Comparison of ENCODE assay signal across 35 mouse cellular contexts in the genomic region with DNA sequence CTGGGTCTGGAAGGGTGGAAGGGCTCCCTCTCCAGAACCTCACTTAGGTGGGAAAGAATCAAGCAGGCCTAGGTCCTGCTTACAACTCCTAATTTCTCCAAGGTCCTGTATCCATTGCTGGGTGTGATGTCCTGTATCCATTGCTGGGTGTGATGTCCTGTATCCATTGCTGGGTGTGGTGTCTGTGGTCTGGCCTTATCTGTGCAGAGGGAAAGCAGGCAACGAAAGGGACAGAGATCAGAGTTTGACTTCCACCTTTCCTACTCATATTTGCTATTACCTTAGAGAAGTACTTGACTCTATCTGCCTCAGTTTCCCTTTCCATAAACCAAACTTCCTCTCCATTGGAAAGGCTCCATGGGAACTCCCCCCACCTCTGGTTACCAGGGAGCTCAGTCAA. TPM values are rescaled to one million over a fixed set of nuclear protein-coding genes. Genes with fewer than 3 reads are reported as not detected.
A peak's percentile ranks its signal among the peaks of the same experiment; 100 is the strongest.
DNase-seq lines count a peak whose midpoint lies in the region; ATAC-seq and TF ChIP-seq lines count a peak whose summit lies in the region.
"Had no signal": no experiment of that assay in that cellular context is flagged by ENCODE, and none has a peak within 500 bp of the region (broad histone marks: within the 10 kb centered on the region; RNA-seq: fewer than 3 reads in every experiment).

No protein-coding gene starts in this region.

- no peaks in the 10 kb centered on the region for H3K36me3 ChIP-seq in hindbrain, embryonic 10.5 days
- H3K36me3 ChIP-seq in hindbrain, embryonic 16.5 days (ENCODE audit: control insufficient read depth, insufficient read depth, low read length) = no peaks in the 10 kb centered on the region
- no peaks in the 10 kb centered on the region for H3K36me3 ChIP-seq in lung, postnatal 0 days (ENCODE audit: insufficient read depth, low read length)
- H3K36me3 ChIP-seq: embryonic facial prominence, embryonic 10.5 days; embryonic facial prominence, embryonic 15.5 days; hindbrain, embryonic 13.5 days; limb, embryonic 10.5 days; limb, embryonic 15.5 days had no signal

- no peaks in the 10 kb centered on the region for H3K27me3 ChIP-seq in hindbrain, embryonic 10.5 days (ENCODE audit: insufficient read depth, poor library complexity, severe bottlenecking)
- no peaks in the 10 kb centered on the region for H3K27me3 ChIP-seq in hindbrain, embryonic 16.5 days (replicated peaks; ENCODE audit: control insufficient read depth, insufficient read depth, low read length)
- H3K27me3 ChIP-seq in lung, postnatal 0 days (replicated peaks; ENCODE audit: insufficient read depth, low read length) = no peaks in the 10 kb centered on the region
- H3K27me3 ChIP-seq: embryonic facial prominence, embryonic 15.5 days; forebrain, embryonic 13.5 days; limb, embryonic 15.5 days had no signal

- no peak overlapping the region for H3K4me3 ChIP-seq in hindbrain, embryonic 10.5 days
- no peak overlapping the region for H3K4me3 ChIP-seq in hindbrain, embryonic 16.5 days (ENCODE audit: low read length)
- H3K4me3 ChIP-seq in lung, postnatal 0 days (ENCODE audit: low read depth, low read length) = no peak overlapping the region
- H3K4me3 ChIP-seq: embryonic facial prominence, embryonic 10.5 days; embryonic facial prominence, embryonic 15.5 days; forebrain, embryonic 13.5 days; hindbrain, embryonic 13.5 days; limb, embryonic 10.5 days; limb, embryonic 15.5 days had no signal

- no peak overlapping the region for H3K9ac ChIP-seq in hindbrain, embryonic 16.5 days (ENCODE audit: low read depth, low read length)
- no peak overlapping the region for H3K9ac ChIP-seq in lung, postnatal 0 days (replicated peaks; ENCODE audit: low read depth)
- H3K9ac ChIP-seq: embryonic facial prominence, embryonic 15.5 days; forebrain, embryonic 13.5 days; hindbrain, embryonic 13.5 days; limb, embryonic 15.5 days had no signal

- no peaks in the 10 kb centered on the region for H3K9me3 ChIP-seq in hindbrain, embryonic 10.5 days
- H3K9me3 ChIP-seq in hindbrain, embryonic 16.5 days (ENCODE audit: control insufficient read depth, low read length) = no peaks in the 10 kb centered on the region
- H3K9me3 ChIP-seq in lung, postnatal 0 days (ENCODE audit: low read length) = no peaks in the 10 kb centered on the region
- H3K9me3 ChIP-seq: embryonic facial prominence, embryonic 10.5 days; embryonic facial prominence, embryonic 15.5 days; forebrain, embryonic 13.5 days; G1E; hindbrain, embryonic 13.5 days; limb, embryonic 10.5 days; limb, embryonic 15.5 days had no signal

- DNase-seq in hindbrain, embryonic 10.5 days (ENCODE audit: low spot score) = no peak
- DNase-seq in lung, postnatal 0 days (ENCODE audit: low spot score) = no peak
- no peak for DNase-seq in lung, postnatal 4 days
- peak; percentile 50 for DNase-seq in MEL-GATA-1-ER (ENCODE audit: extremely low read depth, low read depth)
- no peak for DNase-seq in spleen, adult 12 weeks (ENCODE audit: low spot score)
- DNase-seq: adrenal gland, adult 2 months; adrenal gland, postnatal 36 days; cerebellum, adult 8-10 months; cerebellum, postnatal 25 days; gastrocnemius, postnatal 25 days; heart, adult 11 months; heart, postnatal 36 days; kidney, adult 8-10 months; kidney, postnatal 4 days; lung, adult 18-20 months; lung, postnatal 10 days; midbrain, embryonic 14.5 days; thymus, postnatal 4 days had no signal

- H3K27ac ChIP-seq in hindbrain, embryonic 10.5 days = peak overlapping the region; percentile 50
- no peak overlapping the region for H3K27ac ChIP-seq in hindbrain, embryonic 16.5 days (ENCODE audit: low read depth, low read length)
- H3K27ac ChIP-seq in lung, postnatal 0 days (ENCODE audit: low read length) = no peak overlapping the region
- H3K27ac ChIP-seq: embryonic facial prominence, embryonic 10.5 days; embryonic facial prominence, embryonic 15.5 days; forebrain, embryonic 13.5 days; hindbrain, embryonic 13.5 days; kidney, postnatal 0 days; limb, embryonic 10.5 days; limb, embryonic 15.5 days had no signal

- ATAC-seq in hindbrain, embryonic 16.5 days = no peak
- ATAC-seq in lung, postnatal 0 days = no peak
- 0 out of 2 replicates have a peak, but pooled peaks have one; percentile 43 for ATAC-seq in megakaryocyte-erythroid progenitor cell, adult 5-6 weeks (replicated peaks; ENCODE audit: low FRiP score, low TSS enrichment, poor library complexity, severe bottlenecking)
- ATAC-seq: forebrain, embryonic 13.5 days had no signal

- no peak for TF ChIP-seq CTCF in lung, postnatal 0 days (IDR thresholded peaks at IDR 0.05)

- TF ChIP-seq EP300 in lung, postnatal 0 days (IDR thresholded peaks at IDR 0.05) = no peak

- WGBS in hindbrain, embryonic 10.5 days = 86% methylated on average over 1 of the region's 1 CpGs
- WGBS in hindbrain, embryonic 16.5 days = 86% methylated on average over 1 of the region's 1 CpGs
- 63% methylated on average over 1 of the region's 1 CpGs for WGBS in lung, postnatal 0 days

- no peak overlapping the region for H3K4me2 ChIP-seq in hindbrain, embryonic 16.5 days (ENCODE audit: low read length)
- peak overlapping the region; percentile 52 for H3K4me2 ChIP-seq in lung, postnatal 0 days (replicated peaks; ENCODE audit: low read depth, low read length)
- H3K4me2 ChIP-seq: embryonic facial prominence, embryonic 15.5 days; forebrain, embryonic 13.5 days; heart, embryonic 11.5 days; hindbrain, embryonic 13.5 days; limb, embryonic 15.5 days had no signal

- peaks cover 15% of the 10 kb centered on the region for H3K4me1 ChIP-seq in hindbrain, embryonic 10.5 days (replicated peaks)
- no peaks in the 10 kb centered on the region for H3K4me1 ChIP-seq in hindbrain, embryonic 16.5 days (ENCODE audit: control insufficient read depth, insufficient read depth, low read depth, low read length)
- H3K4me1 ChIP-seq in lung, postnatal 0 days (ENCODE audit: insufficient read depth, low read depth, low read length) = peaks cover 7% of the 10 kb centered on the region
- H3K4me1 ChIP-seq: forebrain, embryonic 13.5 days had no signal

RNA-seq across cellular contexts. Expression of a gene that starts 7.3 kb away (rescaled TPM):
- polyA plus RNA-seq in hindbrain, embryonic 10.5 days (2016; fragmentation: Nextera tagmentation; extraction: Ambion mirVana) = 1.4 and 2.7 TPM in 2 replicates
- polyA plus RNA-seq in hindbrain, embryonic 16.5 days (2015; fragmentation: Nextera tagmentation; extraction: Ambion mirVana) = 14.8 and 15.6 TPM in 2 replicates
- polyA plus RNA-seq in lung, postnatal 0 days (2015; fragmentation: Nextera tagmentation; extraction: Ambion mirVana) = 266 and 308 TPM in 2 replicates
- 6.3 TPM in 1 of 2 replicates, not detected in the other for total RNA-seq in megakaryocyte-erythroid progenitor cell, adult 5-6 weeks (2014; fragmentation: Nextera tagmentation)
- total RNA-seq in megakaryocyte-erythroid progenitor cell, adult 5-6 weeks (2017) = 2.7 and 9.9 TPM in 2 replicates

RNA-seq across cellular contexts. Expression of a gene that starts 25.7 kb away (rescaled TPM):
- 57.6 and 62.7 TPM in 2 replicates for polyA plus RNA-seq in hindbrain, embryonic 10.5 days (2016; fragmentation: Nextera tagmentation; extraction: Ambion mirVana)
- 54.9 and 56.5 TPM in 2 replicates for polyA plus RNA-seq in hindbrain, embryonic 16.5 days (2015; fragmentation: Nextera tagmentation; extraction: Ambion mirVana)
- 42.9 and 49.5 TPM in 2 replicates for polyA plus RNA-seq in lung, postnatal 0 days (2015; fragmentation: Nextera tagmentation; extraction: Ambion mirVana)
- 100 and 125 TPM in 2 replicates for total RNA-seq in megakaryocyte-erythroid progenitor cell, adult 5-6 weeks (2014; fragmentation: Nextera tagmentation)
- 37.4 and 51.0 TPM in 2 replicates for total RNA-seq in megakaryocyte-erythroid progenitor cell, adult 5-6 weeks (2017)

RNA-seq across cellular contexts. Expression of a gene that starts 28.6 kb away (rescaled TPM):
- polyA plus RNA-seq in hindbrain, embryonic 10.5 days (2016; fragmentation: Nextera tagmentation; extraction: Ambion mirVana) = not detected in 2 replicates
- polyA plus RNA-seq in hindbrain, embryonic 16.5 days (2015; fragmentation: Nextera tagmentation; extraction: Ambion mirVana) = not detected in 2 replicates
- polyA plus RNA-seq in lung, postnatal 0 days (2015; fragmentation: Nextera tagmentation; extraction: Ambion mirVana) = 0.31 TPM in 1 of 2 replicates, not detected in the other
- not detected in 2 replicates for total RNA-seq in megakaryocyte-erythroid progenitor cell, adult 5-6 weeks (2014; fragmentation: Nextera tagmentation)
- total RNA-seq in megakaryocyte-erythroid progenitor cell, adult 5-6 weeks (2017) = not detected in 2 replicates
- total RNA-seq: adrenal gland, adult 2 months; adrenal gland, postnatal 36 days; G1E; gastrocnemius, postnatal 25 days; heart, postnatal 36 days; layer of hippocampus, adult 8-10 months; left cerebral cortex, postnatal 10 days had no signal
- polyA plus RNA-seq: embryonic facial prominence, embryonic 10.5 days; embryonic facial prominence, embryonic 15.5 days; forebrain, embryonic 13.5 days; G1E; heart, embryonic 11.5 days; heart, embryonic 16.5 days; hindbrain, embryonic 13.5 days; kidney, postnatal 0 days; limb, embryonic 10.5 days; limb, embryonic 15.5 days; midbrain, embryonic 14.5 days; neural tube, embryonic 11.5 days; stomach, embryonic 14.5 days; testis, adult 2 months had no signal

RNA-seq across cellular contexts. Expression of a gene that starts 37.8 kb away (rescaled TPM):
- 27.3 and 29.9 TPM in 2 replicates for polyA plus RNA-seq in hindbrain, embryonic 10.5 days (2016; fragmentation: Nextera tagmentation; extraction: Ambion mirVana)
- 37.1 and 38.9 TPM in 2 replicates for polyA plus RNA-seq in hindbrain, embryonic 16.5 days (2015; fragmentation: Nextera tagmentation; extraction: Ambion mirVana)
- polyA plus RNA-seq in lung, postnatal 0 days (2015; fragmentation: Nextera tagmentation; extraction: Ambion mirVana) = 33.0 and 38.3 TPM in 2 replicates
- total RNA-seq in megakaryocyte-erythroid progenitor cell, adult 5-6 weeks (2014; fragmentation: Nextera tagmentation) = 24.5 and 43.7 TPM in 2 replicates
- 3.8 and 9.8 TPM in 2 replicates for total RNA-seq in megakaryocyte-erythroid progenitor cell, adult 5-6 weeks (2017)

RNA-seq across cellular contexts. Expression of a gene that starts 38.6 kb away (rescaled TPM):
- 0.47 TPM in 2 replicates for polyA plus RNA-seq in hindbrain, embryonic 10.5 days (2016; fragmentation: Nextera tagmentation; extraction: Ambion mirVana)
- polyA plus RNA-seq in hindbrain, embryonic 16.5 days (2015; fragmentation: Nextera tagmentation; extraction: Ambion mirVana) = 0.36 and 0.88 TPM in 2 replicates
- polyA plus RNA-seq in lung, postnatal 0 days (2015; fragmentation: Nextera tagmentation; extraction: Ambion mirVana) = 3.9 and 4.1 TPM in 2 replicates
- 0.79 and 2.4 TPM in 2 replicates for total RNA-seq in megakaryocyte-erythroid progenitor cell, adult 5-6 weeks (2014; fragmentation: Nextera tagmentation)
- 0.89 and 2.4 TPM in 2 replicates for total RNA-seq in megakaryocyte-erythroid progenitor cell, adult 5-6 weeks (2017)

Comparison
In these comparisons a context has a peak if more than half of its experiments do, and no peak if none do; other contexts are left out.
1. RNA of a gene that starts 7.3 kb away (polyA plus RNA-seq): 266 to 308 TPM in lung, postnatal 0 days; 14.8 to 15.6 TPM in hindbrain, embryonic 16.5 days and 1.4 to 2.7 TPM in hindbrain, embryonic 10.5 days; every median in the first group is over 10 times any median in the second.